Mouse (Mus musculus): ENCODE measurements around the gene Alg12.

GRCm38 (mm10) chr15:88814411-88815047 lies 4.6 kb downstream of the Alg12 start:
- TF ChIP-seq CTCF (IDR thresholded peaks at IDR 0.05; ENCODE audit: extremely low read depth, insufficient read depth, insufficient read length, insufficient replicate concordance) (no peak), POLR2A (IDR thresholded peaks at IDR 0.05; ENCODE audit: low read depth, low read length) (no peak)

All from spleen, adult 2 months (tissue).